Mouse (Mus musculus) heart, embryonic 11.5 days (tissue): Measurements from ENCODE around the gene Otub1. TPM values are rescaled to one million over a fixed set of nuclear protein-coding genes. Genes with fewer than 3 reads are reported as not detected.

Source experiments
- ATAC-seq: fragments of 200-750 bp; cut with Nextera tagmentation; replicated peaks from 2 replicates; pipeline ENCODE4 v1.8.0; 2017; ENCODE audit warnings: moderate library complexity; ENCODE audit not compliant: insufficient number of reproducible peaks, low FRiP score, low TSS enrichment
- H3K27ac ChIP-seq: fragments of 300-500 bp; sonication (generic); 2 replicates; pipeline ENCODE4 v1.5.1; 2014; ENCODE audit warnings: mild to moderate bottlenecking, low read depth, low read length
- H3K27me3 ChIP-seq: fragments of 300-500 bp; sonication (generic); 2 replicates; pipeline ENCODE4 v1.6.1; 2014; ENCODE audit warnings: mild to moderate bottlenecking, low read length, mixed read lengths; ENCODE audit not compliant: control insufficient read depth, insufficient read depth
- H3K36me3 ChIP-seq: fragments of 300-500 bp; sonication (generic); 2 replicates; pipeline ENCODE4 v1.6.1; 2014; ENCODE audit warnings: mild to moderate bottlenecking, low read length, moderate library complexity, mixed read lengths; ENCODE audit not compliant: control insufficient read depth, insufficient read depth
- H3K4me1 ChIP-seq: fragments of 300-500 bp; sonication (generic); 2 replicates; pipeline ENCODE4 v1.6.1; 2014; ENCODE audit warnings: low read length; ENCODE audit not compliant: control insufficient read depth, insufficient read depth
- H3K4me2 ChIP-seq: fragments of 300-500 bp; sonication (generic); 2 replicates; pipeline ENCODE4 v1.6.1; 2014; ENCODE audit warnings: mild to moderate bottlenecking, moderate library complexity
- H3K4me3 ChIP-seq: fragments of 300-500 bp; sonication (generic); 2 replicates; pipeline ENCODE4 v1.5.1; 2014; ENCODE audit warnings: low read depth, low read length
- H3K9ac ChIP-seq: fragments of 300-500 bp; sonication (generic); 2 replicates; pipeline ENCODE4 v1.6.1; 2014; ENCODE audit warnings: mild to moderate bottlenecking, low read depth, low read length, moderate library complexity
- H3K9me3 ChIP-seq: fragments of 300-500 bp; sonication (generic); replicated peaks from 2 replicates; pipeline ENCODE4 v1.6.1; 2016; ENCODE audit warnings: low read length; ENCODE audit not compliant: control insufficient read depth
- WGBS: fragments of 180-500 bp; shearing (Covaris S2); extraction: QIAGEN DNeasy Blood & Tissue Kit; methylation state at CpG from one replicate; pipeline ENCODE4 v1.1.7; 2014; ENCODE audit not compliant: insufficient replicate concordance; 5-methylcytosine and 5-hydroxymethylcytosine counted together
- polyA plus RNA-seq: library from polyadenylated mRNA; unstranded; fragments of >200 nt; fragmentation: Nextera tagmentation; extraction: Ambion mirVana; gene quantifications from 2 replicates; pipeline ENCODE4 v1.2.1, GENCODE M21; 2014

The Otub1 gene
- polyA plus RNA-seq, 1 experiment from 2014 or later = 172 TPM

DNA sequence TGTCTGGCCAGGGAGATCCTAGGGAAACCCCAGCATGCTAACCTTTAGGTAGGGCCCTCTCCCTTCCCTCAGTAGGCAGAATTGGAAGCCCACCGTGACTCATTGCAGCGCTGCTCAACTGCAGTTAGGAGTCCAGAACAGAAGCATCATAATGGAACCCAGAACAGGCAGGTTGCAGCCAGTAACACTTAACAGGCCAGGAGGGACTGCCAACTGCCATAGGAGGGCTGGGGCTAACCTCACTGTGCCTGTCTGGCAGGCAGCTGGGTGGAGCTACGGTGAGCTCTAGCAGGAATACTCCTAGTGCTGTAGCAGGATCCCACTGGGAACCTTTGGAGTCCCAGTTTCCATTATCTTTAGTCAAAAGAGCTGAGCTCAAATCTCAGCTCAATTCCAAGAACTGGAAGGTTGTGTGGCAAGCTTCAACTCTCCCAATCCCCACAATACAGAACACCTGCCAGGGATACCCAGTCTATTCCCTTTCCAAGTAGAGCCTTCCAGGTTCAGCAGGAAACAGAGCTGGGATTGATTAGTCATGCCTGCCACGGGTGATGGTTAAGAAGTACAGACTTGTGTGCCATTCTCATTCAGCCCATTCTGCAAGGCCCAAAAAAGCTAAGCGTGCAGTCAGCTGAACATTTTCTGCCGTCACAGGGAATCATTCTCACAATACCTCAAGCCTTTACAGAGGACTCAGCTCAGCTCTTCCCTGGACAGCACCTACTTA, 54.0 kb downstream of the Otub1 start:
- no peak for ATAC-seq
- Histone ChIP-seq H3K27me3 (peaks cover 18% of the 10 kb centered on the region), H3K4me1 (peaks cover 17% of the 10 kb centered on the region), H3K4me3 (no peak overlapping the region), H3K9me3 (no peaks in the 10 kb centered on the region), H3K27ac (no peak overlapping the region), H3K4me2 (no peak overlapping the region), H3K9ac (no peak overlapping the region), H3K36me3 (no peaks in the 10 kb centered on the region)
- 83% methylated on average over 6 of the region's 6 CpGs for WGBS

DNA sequence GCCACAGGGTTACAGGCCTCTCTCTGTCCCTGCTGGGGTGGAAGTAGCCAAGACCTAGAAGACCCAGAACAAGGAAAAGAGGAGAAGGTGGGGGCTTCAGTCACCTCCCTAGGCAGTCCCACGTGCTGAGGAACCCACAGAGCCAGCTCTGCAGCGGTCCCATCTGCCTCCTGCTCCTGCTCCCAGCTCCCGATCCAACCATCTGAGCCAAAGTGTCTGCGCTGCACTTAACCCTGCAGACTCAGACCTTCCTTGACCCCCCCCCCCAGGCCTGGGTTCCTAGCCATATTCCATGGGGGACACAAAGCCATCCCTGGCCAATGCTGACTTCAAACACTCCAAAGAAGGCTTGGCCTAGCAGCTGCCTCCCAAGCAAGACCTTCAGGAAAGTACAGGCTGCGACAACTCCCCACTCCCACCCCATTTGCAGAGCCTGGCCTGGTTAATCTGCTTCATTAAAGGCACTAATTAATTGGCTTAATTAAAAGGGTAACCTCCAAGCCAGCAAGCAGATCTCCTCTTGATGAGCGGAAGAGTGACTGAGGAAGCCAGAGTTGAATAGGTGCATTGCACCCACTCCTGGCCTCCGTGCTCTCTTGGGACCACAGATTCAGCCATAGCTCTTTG, 54.7 kb downstream of the Otub1 start:
- Histone ChIP-seq H3K4me3 (no peak overlapping the region), H3K27ac (no peak overlapping the region), H3K9ac (no peak overlapping the region)

DNA sequence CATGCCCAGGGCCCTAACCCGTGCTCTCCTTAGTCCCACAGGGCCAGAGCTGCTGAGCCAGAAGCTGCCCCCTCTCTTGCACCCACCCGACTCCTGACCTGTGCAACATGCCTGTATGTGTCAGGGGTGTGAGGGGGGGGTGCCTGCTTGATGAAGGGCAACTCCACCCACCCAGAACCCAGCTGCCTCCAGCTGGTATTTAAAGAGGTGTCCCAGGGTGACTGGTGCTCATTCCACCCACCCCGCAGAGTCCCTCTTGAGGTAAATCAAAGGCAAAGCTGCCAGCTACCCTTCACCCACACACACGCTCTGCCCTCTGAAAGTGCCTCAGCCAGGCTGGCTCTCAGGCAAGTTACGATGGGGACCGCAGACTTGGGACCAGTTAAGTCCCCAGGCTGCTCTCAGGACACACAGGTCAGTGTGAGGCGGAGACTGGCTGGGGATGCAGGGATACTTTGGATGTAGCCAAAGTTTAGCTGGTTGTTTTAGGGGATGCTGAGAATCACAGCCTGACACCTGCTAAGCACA, 56.9 kb downstream of the Otub1 start:
- no peak for ATAC-seq
- Histone ChIP-seq H3K27me3 (peaks cover 42% of the 10 kb centered on the region), H3K4me1 (peaks cover 15% of the 10 kb centered on the region), H3K9ac (no peak overlapping the region), H3K27ac (no peak overlapping the region), H3K4me3 (no peak overlapping the region), H3K9me3 (no peaks in the 10 kb centered on the region), H3K4me2 (no peak overlapping the region), H3K36me3 (no peaks in the 10 kb centered on the region)
- WGBS = 66% methylated on average over 7 of the region's 7 CpGs

More for the DNA sequence above, 54.7 kb downstream of the Otub1 start:
- ATAC-seq = no peak
- Histone ChIP-seq H3K4me2 (no peak overlapping the region), H3K27me3 (peaks cover 21% of the 10 kb centered on the region), H3K9me3 (no peaks in the 10 kb centered on the region), H3K36me3 (no peaks in the 10 kb centered on the region), H3K4me1 (peaks cover 15% of the 10 kb centered on the region)
- WGBS = 76% methylated on average over 7 of the region's 7 CpGs

DNA sequence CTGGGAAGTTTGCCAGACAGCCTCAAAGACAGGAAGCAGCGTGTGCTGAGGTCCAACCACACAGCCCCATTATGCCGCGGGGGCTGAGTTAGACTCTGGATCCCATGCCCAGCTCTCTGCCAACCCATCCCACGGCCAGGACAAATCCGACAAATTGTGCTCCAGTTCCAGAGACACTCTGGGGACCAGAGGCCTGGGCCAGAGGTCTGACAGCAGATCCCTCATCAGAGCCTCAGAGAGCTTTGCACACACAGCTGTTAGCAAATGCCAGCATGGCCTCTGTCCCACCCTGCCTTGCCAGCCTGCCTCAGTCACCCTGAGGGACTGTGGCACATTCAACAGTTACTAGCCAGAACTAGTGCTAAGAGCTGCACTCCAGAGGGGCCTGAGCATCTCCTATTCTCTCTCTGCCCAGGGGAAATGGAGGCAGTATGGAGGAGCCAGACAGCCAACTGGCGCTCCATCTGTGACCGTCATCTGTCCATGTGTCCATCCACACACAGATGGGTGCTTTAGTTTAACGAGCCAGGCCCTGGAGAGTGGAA, 57.5 kb downstream of the Otub1 start:
- no peak overlapping the region for H3K9ac ChIP-seq
- H3K4me2 ChIP-seq = no peak overlapping the region
- no peak overlapping the region for H3K4me3 ChIP-seq
- peaks cover 19% of the 10 kb centered on the region for H3K4me1 ChIP-seq
- no peaks in the 10 kb centered on the region for H3K36me3 ChIP-seq
- H3K9me3 ChIP-seq = no peaks in the 10 kb centered on the region
- 57% methylated on average over 8 of the region's 8 CpGs for WGBS
- ATAC-seq = no peak
- H3K27me3 ChIP-seq = peaks cover 44% of the 10 kb centered on the region
- no peak overlapping the region for H3K27ac ChIP-seq

Other genes with a start within 250 kb of the Otub1 start
- 162 and 177 TPM in 2 replicates for gene Ppp1r14b, start 231.3 kb downstream of the Otub1 start, polyA plus RNA-seq
- 17.2 and 20.1 TPM in 2 replicates for gene Plcb3, start 229.8 kb downstream of the Otub1 start, polyA plus RNA-seq
- 84.5 and 88.4 TPM in 2 replicates for gene Fkbp2, start 225.8 kb downstream of the Otub1 start, polyA plus RNA-seq
- gene Vegfb, start 218.7 kb downstream of the Otub1 start, polyA plus RNA-seq = 76.9 and 79.1 TPM in 2 replicates
- 26.3 and 28.5 TPM in 2 replicates for gene Dnajc4, start 213.7 kb downstream of the Otub1 start, polyA plus RNA-seq
- gene Nudt22, start 210.2 kb downstream of the Otub1 start, polyA plus RNA-seq = 24.6 and 25.2 TPM in 2 replicates
- gene Trpt1, start 210.2 kb downstream of the Otub1 start, polyA plus RNA-seq = 13.4 and 14.7 TPM in 2 replicates
- 11.5 and 11.9 TPM in 2 replicates for gene Fermt3, start 186.8 kb downstream of the Otub1 start, polyA plus RNA-seq
- 266 and 283 TPM in 2 replicates for gene Stip1, start 166.3 kb downstream of the Otub1 start, polyA plus RNA-seq
- 13.3 and 16.7 TPM in 2 replicates for gene Macrod1, start 149.5 kb downstream of the Otub1 start, polyA plus RNA-seq
- gene Flrt1, start 100.6 kb downstream of the Otub1 start, polyA plus RNA-seq = 0.79 and 0.97 TPM in 2 replicates
- 1,752 and 1,771 TPM in 2 replicates for gene Cox8a, start 11.3 kb upstream of the Otub1 start, polyA plus RNA-seq
- gene Naa40, start 34.9 kb upstream of the Otub1 start, polyA plus RNA-seq = 62.1 and 68.6 TPM in 2 replicates
- 8.4 and 9.5 TPM in 2 replicates for gene Rcor2, start 61.0 kb upstream of the Otub1 start, polyA plus RNA-seq
- gene Mark2, start 135.5 kb upstream of the Otub1 start, polyA plus RNA-seq = 34.5 and 35.0 TPM in 2 replicates
- 11.9 and 26.6 TPM in 2 replicates for gene Spindoc, start 176.7 kb upstream of the Otub1 start, polyA plus RNA-seq
- 4.6 and 4.7 TPM in 2 replicates for gene 2700081O15Rik, start 211.3 kb upstream of the Otub1 start, polyA plus RNA-seq